ENCODE assay signal across 28 mouse cellular contexts in the genomic region with DNA sequence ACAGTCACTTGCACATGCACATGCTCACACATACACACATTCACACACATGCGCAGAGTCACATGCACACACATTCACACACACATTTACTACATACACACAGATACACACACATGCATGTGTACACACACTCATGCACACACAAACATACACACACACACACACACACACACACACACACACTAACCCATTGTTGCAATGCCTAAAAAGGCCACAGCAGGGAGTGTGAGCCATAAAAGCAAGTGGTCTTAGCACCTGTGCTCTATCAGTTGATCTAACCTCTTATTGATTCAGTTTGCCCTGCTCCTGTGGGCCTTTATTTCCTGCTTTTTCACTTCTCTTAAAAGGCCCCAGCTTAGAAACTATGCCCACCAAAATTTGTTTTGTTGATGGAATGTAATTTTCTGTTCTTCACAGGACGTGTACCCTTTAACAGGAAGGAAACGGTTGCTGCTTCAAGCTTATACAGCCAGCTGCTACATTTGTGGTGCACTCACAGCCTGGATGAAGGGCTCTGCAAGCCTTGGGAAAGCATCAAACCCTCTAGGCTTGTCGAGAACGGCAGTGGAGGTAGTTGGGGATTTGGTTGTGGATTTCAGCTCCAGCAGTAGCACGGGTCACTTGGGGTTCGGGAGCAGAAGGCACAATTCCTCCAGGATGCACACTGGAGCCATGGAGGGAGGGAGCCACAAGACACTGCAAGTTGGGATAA. TPM values are rescaled to one million over a fixed set of nuclear protein-coding genes. Genes with fewer than 3 reads are reported as not detected.
DNase-seq lines count a peak whose midpoint lies in the region; ATAC-seq and TF ChIP-seq lines count a peak whose summit lies in the region.
"Had no signal": no experiment of that assay in that cellular context is flagged by ENCODE, and none has a peak within 500 bp of the region (broad histone marks: within the 10 kb centered on the region; RNA-seq: fewer than 3 reads in every experiment).

No protein-coding gene starts in this region.

- H3K27ac ChIP-seq in intestine, postnatal 0 days (ENCODE audit: low read depth, low read length) = no peak overlapping the region
- no peak overlapping the region for H3K27ac ChIP-seq in intestine, embryonic 15.5 days
- H3K27ac ChIP-seq in thymus, adult 2 months (ENCODE audit: control insufficient read depth, insufficient read depth, low read length) = peak overlapping the region; percentile 94
- 0 out of 2 replicates have a peak overlapping the region, but pooled peaks have one; percentile 4 for H3K27ac ChIP-seq in stomach, embryonic 16.5 days (ENCODE audit: low read length)
- H3K27ac ChIP-seq: embryonic facial prominence, embryonic 15.5 days; heart, embryonic 10.5 days; hindbrain, embryonic 14.5 days; midbrain, embryonic 12.5 days; neural tube, embryonic 15.5 days; stomach, embryonic 15.5 days had no signal

- no peaks in the 10 kb centered on the region; the same call in 1 of the 2 replicates for H3K36me3 ChIP-seq in intestine, postnatal 0 days (ENCODE audit: control insufficient read depth, insufficient read depth)
- no peaks in the 10 kb centered on the region; the same call in 1 of the 2 replicates for H3K36me3 ChIP-seq in intestine, embryonic 15.5 days
- H3K36me3 ChIP-seq in thymus, adult 2 months (ENCODE audit: control insufficient read depth, insufficient read depth, low read length) = no peaks in the 10 kb centered on the region
- no peaks in the 10 kb centered on the region for H3K36me3 ChIP-seq in stomach, embryonic 16.5 days (ENCODE audit: control insufficient read depth, insufficient read depth, low read length)
- H3K36me3 ChIP-seq: embryonic facial prominence, embryonic 15.5 days; heart, embryonic 10.5 days; midbrain, embryonic 12.5 days; neural tube, embryonic 15.5 days; stomach, embryonic 15.5 days had no signal

- ATAC-seq in intestine, postnatal 0 days = no peak
- ATAC-seq in intestine, embryonic 15.5 days = no peak
- ATAC-seq in stomach, embryonic 16.5 days (ENCODE audit: insufficient read depth, low FRiP score) = no peak
- ATAC-seq: intestine, embryonic 16.5 days had no signal

- no peak overlapping the region for H3K4me2 ChIP-seq in intestine, postnatal 0 days (replicated peaks; ENCODE audit: low read depth)
- H3K4me2 ChIP-seq in intestine, embryonic 15.5 days (replicated peaks) = no peak overlapping the region
- H3K4me2 ChIP-seq in stomach, embryonic 16.5 days (ENCODE audit: low read depth, low read length) = no peak overlapping the region
- H3K4me2 ChIP-seq: embryonic facial prominence, embryonic 15.5 days; hindbrain, embryonic 14.5 days; midbrain, embryonic 12.5 days; neural tube, embryonic 15.5 days; stomach, embryonic 15.5 days had no signal

- TF ChIP-seq CTCF in intestine, postnatal 0 days (IDR thresholded peaks at IDR 0.05; ENCODE audit: low read depth) = peak; percentile 27; the same call in 1 of the 2 replicates
- TF ChIP-seq CTCF in thymus, adult 2 months (IDR thresholded peaks at IDR 0.05; ENCODE audit: borderline replicate concordance, control insufficient read depth, extremely low read depth, insufficient read depth, low read length, poor library complexity) = no peak

- no peak overlapping the region for H3K9ac ChIP-seq in intestine, postnatal 0 days (ENCODE audit: low read depth, low read length)
- no peak overlapping the region for H3K9ac ChIP-seq in intestine, embryonic 15.5 days
- no peak overlapping the region for H3K9ac ChIP-seq in stomach, embryonic 16.5 days (ENCODE audit: low read length)
- H3K9ac ChIP-seq: embryonic facial prominence, embryonic 15.5 days; hindbrain, embryonic 14.5 days; midbrain, embryonic 12.5 days; neural tube, embryonic 15.5 days; stomach, embryonic 15.5 days had no signal

- no peaks in the 10 kb centered on the region for H3K27me3 ChIP-seq in intestine, postnatal 0 days (replicated peaks; ENCODE audit: control insufficient read depth, insufficient read depth, low read length)
- no peaks in the 10 kb centered on the region for H3K27me3 ChIP-seq in intestine, embryonic 15.5 days (replicated peaks)
- no peaks in the 10 kb centered on the region for H3K27me3 ChIP-seq in thymus, adult 2 months (ENCODE audit: control insufficient read depth, insufficient read depth, low read length)
- H3K27me3 ChIP-seq in stomach, embryonic 16.5 days (ENCODE audit: control insufficient read depth, insufficient read depth, low read length) = no peaks in the 10 kb centered on the region
- H3K27me3 ChIP-seq: embryonic facial prominence, embryonic 15.5 days; neural tube, embryonic 15.5 days; stomach, embryonic 15.5 days had no signal

- TF ChIP-seq POLR2A in thymus, adult 2 months (IDR thresholded peaks at IDR 0.05; ENCODE audit: control insufficient read depth, extremely low read depth, insufficient read depth, low read length, poor library complexity) = no peak

- H3K4me3 ChIP-seq in intestine, postnatal 0 days (ENCODE audit: low read depth, low read length) = no peak overlapping the region
- no peak overlapping the region for H3K4me3 ChIP-seq in intestine, embryonic 15.5 days (replicated peaks)
- H3K4me3 ChIP-seq in thymus, adult 2 months (ENCODE audit: control insufficient read depth, insufficient read depth, low read length) = peak overlapping the region; percentile 7; the same call in 1 of the 2 replicates
- H3K4me3 ChIP-seq in stomach, embryonic 16.5 days (replicated peaks; ENCODE audit: low read length) = no peak overlapping the region
- H3K4me3 ChIP-seq: embryonic facial prominence, embryonic 15.5 days; heart, embryonic 10.5 days; midbrain, embryonic 12.5 days; myocyte; neural tube, embryonic 15.5 days; stomach, embryonic 15.5 days had no signal

- intact Hi-C loops in left cerebral cortex, postnatal 4 days (cut with DNase I) = no loop called here

- H3K4me1 ChIP-seq in intestine, postnatal 0 days (replicated peaks; ENCODE audit: control insufficient read depth, insufficient read depth, low read length) = no peaks in the 10 kb centered on the region
- H3K4me1 ChIP-seq in intestine, embryonic 15.5 days (replicated peaks) = no peaks in the 10 kb centered on the region
- H3K4me1 ChIP-seq in thymus, adult 2 months (replicated peaks; ENCODE audit: control insufficient read depth, insufficient read depth, low read length) = peaks cover 64% of the 10 kb centered on the region
- H3K4me1 ChIP-seq in stomach, embryonic 16.5 days (ENCODE audit: control insufficient read depth, insufficient read depth, low read length) = no peaks in the 10 kb centered on the region
- H3K4me1 ChIP-seq: midbrain, embryonic 12.5 days; stomach, embryonic 15.5 days had no signal

- H3K9me3 ChIP-seq in intestine, postnatal 0 days (ENCODE audit: control insufficient read depth) = no peaks in the 10 kb centered on the region
- H3K9me3 ChIP-seq in intestine, embryonic 15.5 days = no peaks in the 10 kb centered on the region
- no peaks in the 10 kb centered on the region for H3K9me3 ChIP-seq in stomach, embryonic 16.5 days (replicated peaks; ENCODE audit: control insufficient read depth, low read length)
- H3K9me3 ChIP-seq: embryonic facial prominence, embryonic 15.5 days; heart, embryonic 10.5 days; neural tube, embryonic 15.5 days; stomach, embryonic 15.5 days had no signal

- WGBS in intestine, postnatal 0 days = 64% methylated on average over 7 of the region's 7 CpGs
- WGBS in intestine, embryonic 15.5 days = 70% methylated on average over 7 of the region's 7 CpGs
- 22% methylated on average over 7 of the region's 7 CpGs for WGBS in thymus, adult 2 months
- WGBS in stomach, embryonic 16.5 days = 58% methylated on average over 7 of the region's 7 CpGs

- no peak for DNase-seq in thymus, adult 2 months
- DNase-seq in thymus, adult 18-20 months = no peak
- no peak for DNase-seq in left cerebral cortex, postnatal 4 days
- no peak for DNase-seq in layer of hippocampus, postnatal 14 days (ENCODE audit: low spot score in 2 of 2)
- DNase-seq in cerebellum, adult 9-11 months = no peak
- DNase-seq: cerebellum, postnatal 14 days; heart, postnatal 14 days; lung, adult 18-20 months; lung, postnatal 4 days; right cerebral cortex, postnatal 25 days had no signal

RNA-seq across cellular contexts. Expression of a gene that starts 32.1 kb away (rescaled TPM):
- not detected in 2 replicates for polyA plus RNA-seq in intestine, postnatal 0 days (2015; fragmentation: Nextera tagmentation; extraction: Ambion mirVana)
- polyA plus RNA-seq in intestine, embryonic 15.5 days (2015; fragmentation: Nextera tagmentation; extraction: Ambion mirVana) = not detected in 2 replicates
- polyA plus RNA-seq in thymus, adult 2 months (2012; rRNA removed) = 0.10 and 0.40 TPM in 2 replicates
- polyA plus RNA-seq in stomach, embryonic 16.5 days (2015; fragmentation: Nextera tagmentation; extraction: Ambion mirVana) = not detected in 2 replicates
- total RNA-seq in left cerebral cortex, postnatal 4 days (2021) = not detected
- total RNA-seq in layer of hippocampus, postnatal 14 days (2021) = not detected
- total RNA-seq: adrenal gland, adult 2 months; gastrocnemius, adult 18-20 months; heart, postnatal 14 days; layer of hippocampus, postnatal 25 days; left cerebral cortex, postnatal 14 days had no signal
- polyA plus RNA-seq: adrenal gland, adult 2 months; embryonic facial prominence, embryonic 15.5 days; gonadal fat pad, adult 2 months; heart, embryonic 10.5 days; hindbrain, embryonic 14.5 days; intestine, embryonic 16.5 days; kidney, embryonic 16.5 days; midbrain, embryonic 12.5 days; myocyte; neural tube, embryonic 15.5 days; spleen, adult 2 months; stomach, embryonic 15.5 days had no signal

RNA-seq across cellular contexts. Expression of a gene that starts 36.1 kb away (rescaled TPM):
- 7.4 and 7.7 TPM in 2 replicates for polyA plus RNA-seq in intestine, postnatal 0 days (2015; fragmentation: Nextera tagmentation; extraction: Ambion mirVana)
- 8.4 and 9.5 TPM in 2 replicates for polyA plus RNA-seq in intestine, embryonic 15.5 days (2015; fragmentation: Nextera tagmentation; extraction: Ambion mirVana)
- 8.1 and 11.1 TPM in 2 replicates for polyA plus RNA-seq in thymus, adult 2 months (2012; rRNA removed)
- polyA plus RNA-seq in stomach, embryonic 16.5 days (2015; fragmentation: Nextera tagmentation; extraction: Ambion mirVana) = 4.3 and 5.1 TPM in 2 replicates
- total RNA-seq in left cerebral cortex, postnatal 4 days (2021) = 1 to 10 TPM; 2.0 to 2.5 TPM
- total RNA-seq in layer of hippocampus, postnatal 14 days (2021) = 1 to 10 TPM in 1 of 2 experiments, under 1 TPM in 1; 0.83 to 1.2 TPM

RNA-seq across cellular contexts. Expression of a gene that starts 41.4 kb away (rescaled TPM):
- polyA plus RNA-seq in intestine, postnatal 0 days (2015; fragmentation: Nextera tagmentation; extraction: Ambion mirVana) = 5.7 and 6.9 TPM in 2 replicates
- polyA plus RNA-seq in intestine, embryonic 15.5 days (2015; fragmentation: Nextera tagmentation; extraction: Ambion mirVana) = 7.1 and 8.4 TPM in 2 replicates
- polyA plus RNA-seq in thymus, adult 2 months (2012; rRNA removed) = 58.4 and 60.2 TPM in 2 replicates
- polyA plus RNA-seq in stomach, embryonic 16.5 days (2015; fragmentation: Nextera tagmentation; extraction: Ambion mirVana) = 8.8 and 9.6 TPM in 2 replicates
- total RNA-seq in left cerebral cortex, postnatal 4 days (2021) = 10 to 100 TPM; 26.7 to 28.5 TPM
- total RNA-seq in layer of hippocampus, postnatal 14 days (2021) = 10 to 100 TPM; 34.6 to 38.6 TPM

Comparison
In these comparisons a context has a peak if more than half of its experiments do, and no peak if none do; other contexts are left out.
1. H3K27ac ChIP-seq: peak in thymus, adult 2 months (single experiment) and stomach, embryonic 16.5 days (single experiment); none in intestine, postnatal 0 days (single experiment) and intestine, embryonic 15.5 days (single experiment).